Mouse (Mus musculus) thymus, adult 2 months (tissue): ENCODE data around the gene Nipal3. TPM values are rescaled to one million over a fixed set of nuclear protein-coding genes. Genes with fewer than 3 reads are reported as not detected.

ENCODE experiments used
- DNase-seq: peaks from one replicate; pipeline ENCODE4 v3.0.0; 2021
- H3K27ac ChIP-seq: fragments of 200-500 bp; 2 replicates; pipeline ENCODE4 v1.5.1; 2012; ENCODE audit warnings: low read length, control low read depth; ENCODE audit not compliant: control insufficient read depth, insufficient read depth
- H3K27me3 ChIP-seq: fragments of 200-500 bp; 2 replicates; pipeline ENCODE4 v1.6.1; 2012; ENCODE audit warnings: mild to moderate bottlenecking, low read length, moderate library complexity, mixed read lengths; ENCODE audit not compliant: control insufficient read depth, insufficient read depth
- H3K36me3 ChIP-seq: fragments of 200-500 bp; 2 replicates; pipeline ENCODE4 v1.6.1; 2012; ENCODE audit warnings: mild to moderate bottlenecking, low read length, moderate library complexity; ENCODE audit not compliant: control insufficient read depth, insufficient read depth
- H3K4me1 ChIP-seq: fragments of 200-500 bp; replicated peaks from 2 replicates; pipeline ENCODE4 v1.6.1; 2012; ENCODE audit warnings: low read length; ENCODE audit not compliant: control insufficient read depth, insufficient read depth
- H3K4me3 ChIP-seq: fragments of 200-500 bp; 2 replicates; pipeline ENCODE4 v1.5.1; 2012; ENCODE audit warnings: mild to moderate bottlenecking, low read length, control low read depth, moderate library complexity; ENCODE audit not compliant: control insufficient read depth, insufficient read depth
- CTCF ChIP-seq: fragments of 200-500 bp; IDR thresholded peaks from 2 replicates; pipeline ENCODE4 v1.5.1; 2012; ENCODE audit warnings: mild to moderate bottlenecking, control low read depth, low read length, moderate library complexity, borderline replicate concordance; ENCODE audit not compliant: control insufficient read depth, poor library complexity, insufficient read depth; ENCODE audit errors: extremely low read depth
- POLR2A ChIP-seq: fragments of 200-500 bp; IDR thresholded peaks from 2 replicates; pipeline ENCODE4 v1.6.1; 2012; ENCODE audit warnings: mild to moderate bottlenecking, low read length, control low read depth, moderate library complexity; ENCODE audit not compliant: control insufficient read depth, poor library complexity, insufficient read depth; ENCODE audit errors: extremely low read depth
- WGBS: fragments of 180-500 bp; shearing (Covaris S2); methylation state at CpG from one replicate; pipeline ENCODE4 v1.1.7; 2018; 5-methylcytosine and 5-hydroxymethylcytosine counted together
- polyA plus RNA-seq: library from polyadenylated mRNA; depleted of rRNA; stranded (reverse); fragments of >200 nt; gene quantifications from 2 replicates; pipeline ENCODE4 v1.2.3, GENCODE M21; 2012; rRNA removed

The Nipal3 gene
- 38.7 and 41.4 TPM in 2 replicates for polyA plus RNA-seq

GRCm38 (mm10) chr4:135494521-135495396, at the start of gene Nipal3, which contains the start of gene Stpg1:
Nipal3 (minus strand) TSS chr4:135495038.
Stpg1 (plus strand) TSS chr4:135494790.
- Histone ChIP-seq H3K4me3 (peak within 1 kb of the TSS; percentile 80), H3K27ac (peak within 1 kb of the TSS; percentile 36; the same call in 1 of the 2 replicates), H3K4me1 (peaks cover 13% of the 10 kb centered on the region), H3K36me3 (peaks cover 11% of the 10 kb centered on the region), H3K27me3 (no peaks in the 10 kb centered on the region)
- under 1% methylated on average over 53 of the region's 53 CpGs for WGBS
- peak; percentile 29; the same call in 1 of the 2 replicates for TF ChIP-seq POLR2A
- TF ChIP-seq CTCF, result peak; percentile 96
- peak; percentile 88 for DNase-seq

- no peak for DNase-seq
- Histone ChIP-seq H3K4me3 (no peak overlapping the region), H3K27me3 (no peaks in the 10 kb centered on the region), H3K27ac (no peak overlapping the region), H3K4me1 (peaks cover 11% of the 10 kb centered on the region), H3K36me3 (no peaks in the 10 kb centered on the region)
- TF ChIP-seq POLR2A (no peak), CTCF (no peak)
- 100% methylated on average over 2 of the region's 2 CpGs for WGBS
These were observed 49.4 kb upstream of the Nipal3 start for GRCm38 (mm10) chr4:135544284-135544683.

GRCm38 (mm10) chr4:135540057-135540456, 45.2 kb upstream of the Nipal3 start:
- H3K4me1 ChIP-seq, result peaks cover 4% of the 10 kb centered on the region
- no peaks in the 10 kb centered on the region for H3K36me3 ChIP-seq
- TF ChIP-seq POLR2A (no peak), CTCF (no peak)
- H3K4me3 ChIP-seq, result no peak overlapping the region
- no peaks in the 10 kb centered on the region for H3K27me3 ChIP-seq
- H3K27ac ChIP-seq, result no peak overlapping the region
- 89% methylated on average over 9 of the region's 9 CpGs for WGBS
- DNase-seq, result no peak

- no peaks in the 10 kb centered on the region for H3K27me3 ChIP-seq
- H3K27ac ChIP-seq, result no peak overlapping the region
- no peaks in the 10 kb centered on the region for H3K36me3 ChIP-seq
- no peak overlapping the region for H3K4me3 ChIP-seq
- WGBS, result 94% methylated on average over 12 of the region's 12 CpGs
- no peak for DNase-seq
- TF ChIP-seq POLR2A (no peak), CTCF (no peak)
- no peaks in the 10 kb centered on the region for H3K4me1 ChIP-seq
These were observed 44.2 kb upstream of the Nipal3 start for GRCm38 (mm10) chr4:135539056-135539455.

GRCm38 (mm10) chr4:135535021-135535420, 40.2 kb upstream of the Nipal3 start:
- TF ChIP-seq CTCF (no peak), POLR2A (no peak)
- H3K27me3 ChIP-seq, result no peaks in the 10 kb centered on the region
- DNase-seq, result no peak
- no peaks in the 10 kb centered on the region for H3K4me1 ChIP-seq
- no peak overlapping the region for H3K4me3 ChIP-seq
- 97% methylated on average over 3 of the region's 3 CpGs for WGBS
- no peak overlapping the region for H3K27ac ChIP-seq
- H3K36me3 ChIP-seq, result no peaks in the 10 kb centered on the region

GRCm38 (mm10) chr4:135533001-135533400, 38.2 kb upstream of the Nipal3 start:
- Histone ChIP-seq H3K4me1 (no peaks in the 10 kb centered on the region), H3K4me3 (no peak overlapping the region), H3K36me3 (no peaks in the 10 kb centered on the region), H3K27ac (no peak overlapping the region), H3K27me3 (no peaks in the 10 kb centered on the region)
- TF ChIP-seq CTCF (no peak), POLR2A (no peak)
- DNase-seq, result no peak
- 83% methylated on average over 6 of the region's 6 CpGs for WGBS
